Mouse (Mus musculus) midbrain, embryonic 14.5 days (tissue): ENCODE data around the gene Cdkn2b. TPM values are rescaled to one million over a fixed set of nuclear protein-coding genes. Genes with fewer than 3 reads are reported as not detected.

Experiments
- ATAC-seq: fragments of 200-750 bp; cut with Nextera tagmentation; 2 replicates; pipeline ENCODE4 v1.8.0; 2017; ENCODE audit warnings: moderate number of reproducible peaks, moderate library complexity; ENCODE audit not compliant: low FRiP score, low TSS enrichment
- DNase-seq: peaks from one replicate; pipeline ENCODE4 v3.0.0-alpha.2; 2015
- H3K27ac ChIP-seq: fragments of 300-500 bp; sonication (generic); replicated peaks from 2 replicates; pipeline ENCODE4 v1.5.1; 2014; ENCODE audit warnings: mild to moderate bottlenecking, low read depth, low read length, moderate library complexity
- H3K27me3 ChIP-seq: fragments of 300-500 bp; sonication (generic); 2 replicates; pipeline ENCODE4 v1.6.1; 2014; ENCODE audit warnings: low read length, control low read depth, mixed read lengths; ENCODE audit not compliant: control insufficient read depth, insufficient read depth
- H3K36me3 ChIP-seq: fragments of 300-500 bp; sonication (generic); 2 replicates; pipeline ENCODE4 v1.6.1; 2014; ENCODE audit warnings: low read length, control low read depth; ENCODE audit not compliant: control insufficient read depth, insufficient read depth
- H3K4me1 ChIP-seq: fragments of 300-500 bp; sonication (generic); 2 replicates; pipeline ENCODE4 v1.6.1; 2014; ENCODE audit warnings: mild to moderate bottlenecking, antibody characterized with exemption, low read length, control low read depth; ENCODE audit not compliant: control insufficient read depth, insufficient read depth
- H3K4me2 ChIP-seq: fragments of 300-500 bp; sonication (generic); 2 replicates; pipeline ENCODE4 v1.6.1; 2014; ENCODE audit warnings: mild to moderate bottlenecking, low read length, moderate library complexity
- H3K4me3 ChIP-seq: fragments of 300-500 bp; sonication (generic); replicated peaks from 2 replicates; pipeline ENCODE4 v1.5.1; 2014; ENCODE audit warnings: low read depth, low read length
- H3K9ac ChIP-seq: fragments of 300-500 bp; sonication (generic); replicated peaks from 2 replicates; pipeline ENCODE4 v1.6.1; 2014; ENCODE audit warnings: mild to moderate bottlenecking, low read length, moderate library complexity
- H3K9me3 ChIP-seq: fragments of 300-500 bp; sonication (generic); 2 replicates; pipeline ENCODE4 v1.6.1; 2016; ENCODE audit warnings: low read length, control low read depth, mixed read lengths; ENCODE audit not compliant: control insufficient read depth
- WGBS: fragments of 180-500 bp; shearing (Covaris S2); extraction: QIAGEN DNeasy Blood & Tissue Kit; methylation state at CpG from one replicate; pipeline ENCODE4 v1.1.7; 2014; 5-methylcytosine and 5-hydroxymethylcytosine counted together
- polyA plus RNA-seq: library from polyadenylated mRNA; unstranded; fragments of >200 nt; fragmentation: Nextera tagmentation; extraction: Ambion mirVana; gene quantifications from 2 replicates; pipeline ENCODE4 v1.2.1, GENCODE M21; 2014

The Cdkn2b gene
- polyA plus RNA-seq, 1 experiment from 2014 or later = 0.75 TPM

- no peaks in the 10 kb centered on the region for H3K36me3 ChIP-seq
- no peak for DNase-seq
- no peaks in the 10 kb centered on the region; the same call in 1 of the 2 replicates for H3K4me1 ChIP-seq
- peaks cover 93% of the 10 kb centered on the region for H3K27me3 ChIP-seq
- no peaks in the 10 kb centered on the region; the same call in 1 of the 2 replicates for H3K9me3 ChIP-seq
- ATAC-seq = peak; percentile 48; the same call in 1 of the 2 replicates
- H3K27ac ChIP-seq = no peak overlapping the region
- 3% methylated on average over 31 of the region's 31 CpGs for WGBS
- H3K9ac ChIP-seq = no peak overlapping the region; the same call in 1 of the 2 replicates
- H3K4me2 ChIP-seq = peak overlapping the region; percentile 74
- H3K4me3 ChIP-seq = peak overlapping the region; percentile 51
Observed at GRCm38 (mm10) chr4:89295441-89296220, 15.2 kb downstream of the Cdkn2b start.

GRCm38 (mm10) chr4:89294486-89295440 is 16.1 kb downstream of the Cdkn2b start, which contains the start of gene Cdkn2a:
Gene Cdkn2a, minus strand, starts transcription at chr4:89294653.
- Histone ChIP-seq H3K9me3 (no peaks in the 10 kb centered on the region; the same call in 1 of the 2 replicates), H3K27ac (no peak within 1 kb of the TSS), H3K27me3 (peaks cover 93% of the 10 kb centered on the region), H3K4me1 (no peaks in the 10 kb centered on the region; the same call in 1 of the 2 replicates), H3K4me2 (peak within 1 kb of the TSS; percentile 74), H3K9ac (peak within 1 kb of the TSS; percentile 29), H3K4me3 (peak within 1 kb of the TSS; percentile 51), H3K36me3 (no peaks in the 10 kb centered on the region)
- ATAC-seq (peak; percentile 79), DNase-seq (peak; percentile 78)
- under 1% methylated on average over 115 of the region's 117 CpGs for WGBS

- WGBS = under 1% methylated on average over 26 of the region's 26 CpGs
- H3K27ac ChIP-seq = no peak overlapping the region
- no peaks in the 10 kb centered on the region for H3K36me3 ChIP-seq
- DNase-seq = no peak
- H3K4me3 ChIP-seq = peak overlapping the region; percentile 51
- ATAC-seq = peak; percentile 2; the same call in 1 of the 2 replicates
- H3K4me1 ChIP-seq = no peaks in the 10 kb centered on the region; the same call in 1 of the 2 replicates
- H3K4me2 ChIP-seq = peak overlapping the region; percentile 74
- no peaks in the 10 kb centered on the region; the same call in 1 of the 2 replicates for H3K9me3 ChIP-seq
- peaks cover 93% of the 10 kb centered on the region for H3K27me3 ChIP-seq
- H3K9ac ChIP-seq = 0 out of 2 replicates have a peak overlapping the region, but pooled peaks have one; percentile 9
Observed at GRCm38 (mm10) chr4:89294091-89294485, 16.8 kb downstream of the Cdkn2b start.

- Histone ChIP-seq H3K27ac (no peak overlapping the region), H3K4me2 (no peak overlapping the region), H3K4me1 (no peaks in the 10 kb centered on the region; the same call in 1 of the 2 replicates), H3K27me3 (peaks cover 97% of the 10 kb centered on the region), H3K4me3 (no peak overlapping the region), H3K9ac (no peak overlapping the region), H3K36me3 (no peaks in the 10 kb centered on the region), H3K9me3 (no peaks in the 10 kb centered on the region; the same call in 1 of the 2 replicates)
- DNase-seq (no peak), ATAC-seq (no peak)
- WGBS = 5% methylated on average over 7 of the region's 7 CpGs
Observed at GRCm38 (mm10) chr4:89293516-89293915, 17.3 kb downstream of the Cdkn2b start.

- Histone ChIP-seq H3K4me3 (no peak overlapping the region), H3K27ac (no peak overlapping the region), H3K9me3 (no peaks in the 10 kb centered on the region; the same call in 1 of the 2 replicates), H3K4me2 (no peak overlapping the region), H3K27me3 (peaks cover 88% of the 10 kb centered on the region), H3K4me1 (no peaks in the 10 kb centered on the region; the same call in 1 of the 2 replicates), H3K9ac (no peak overlapping the region), H3K36me3 (no peaks in the 10 kb centered on the region)
- ATAC-seq = no peak
- under 1% methylated on average over 4 of the region's 4 CpGs for WGBS
- no peak for DNase-seq
Observed at GRCm38 (mm10) chr4:89289028-89289427, 21.8 kb downstream of the Cdkn2b start.

GRCm38 (mm10) chr4:89286566-89286965 is 24.3 kb downstream of the Cdkn2b start:
- Histone ChIP-seq H3K4me2 (no peak overlapping the region), H3K36me3 (no peaks in the 10 kb centered on the region), H3K9me3 (no peaks in the 10 kb centered on the region), H3K27ac (no peak overlapping the region), H3K4me3 (no peak overlapping the region), H3K9ac (no peak overlapping the region), H3K4me1 (0 out of 2 replicates have a peak, but pooled peaks cover 4% of the 10 kb centered on the region), H3K27me3 (peaks cover 87% of the 10 kb centered on the region)
- DNase-seq (no peak), ATAC-seq (no peak)
- WGBS = 3% methylated on average over 1 of the region's 1 CpGs

- H3K36me3 ChIP-seq = no peaks in the 10 kb centered on the region
- H3K4me2 ChIP-seq = no peak overlapping the region
- H3K4me3 ChIP-seq = no peak overlapping the region
- H3K9ac ChIP-seq = no peak overlapping the region
- H3K27me3 ChIP-seq = peaks cover 87% of the 10 kb centered on the region
- DNase-seq = no peak
- H3K4me1 ChIP-seq = 0 out of 2 replicates have a peak, but pooled peaks cover 4% of the 10 kb centered on the region
- no peaks in the 10 kb centered on the region for H3K9me3 ChIP-seq
- ATAC-seq = no peak
- 31% methylated on average over 7 of the region's 7 CpGs for WGBS
- no peak overlapping the region for H3K27ac ChIP-seq
Observed at GRCm38 (mm10) chr4:89285688-89286087, 25.2 kb downstream of the Cdkn2b start.

GRCm38 (mm10) chr4:89282661-89283060 is 28.2 kb downstream of the Cdkn2b start:
- no peak for DNase-seq
- Histone ChIP-seq H3K9ac (no peak overlapping the region), H3K4me1 (0 out of 2 replicates have a peak, but pooled peaks cover 4% of the 10 kb centered on the region), H3K9me3 (no peaks in the 10 kb centered on the region), H3K27me3 (peaks cover 87% of the 10 kb centered on the region), H3K4me2 (no peak overlapping the region), H3K4me3 (no peak overlapping the region), H3K27ac (no peak overlapping the region), H3K36me3 (no peaks in the 10 kb centered on the region)
- no peak for ATAC-seq
- 2% methylated on average over 12 of the region's 12 CpGs for WGBS
